Mouse (Mus musculus) regulatory T cell (primary cell): ENCODE results near the gene Phactr1.

ENCODE experiments used
- in situ Hi-C: fragments of 300-600 bp; cut with MboI, MseI; formaldehyde crosslinking; loops from one replicate; pipeline ENCODE4 v1.15.1; 2025; ENCODE audit warnings: high pct_unique_total_duplicates

Phactr1 gene

DNA sequence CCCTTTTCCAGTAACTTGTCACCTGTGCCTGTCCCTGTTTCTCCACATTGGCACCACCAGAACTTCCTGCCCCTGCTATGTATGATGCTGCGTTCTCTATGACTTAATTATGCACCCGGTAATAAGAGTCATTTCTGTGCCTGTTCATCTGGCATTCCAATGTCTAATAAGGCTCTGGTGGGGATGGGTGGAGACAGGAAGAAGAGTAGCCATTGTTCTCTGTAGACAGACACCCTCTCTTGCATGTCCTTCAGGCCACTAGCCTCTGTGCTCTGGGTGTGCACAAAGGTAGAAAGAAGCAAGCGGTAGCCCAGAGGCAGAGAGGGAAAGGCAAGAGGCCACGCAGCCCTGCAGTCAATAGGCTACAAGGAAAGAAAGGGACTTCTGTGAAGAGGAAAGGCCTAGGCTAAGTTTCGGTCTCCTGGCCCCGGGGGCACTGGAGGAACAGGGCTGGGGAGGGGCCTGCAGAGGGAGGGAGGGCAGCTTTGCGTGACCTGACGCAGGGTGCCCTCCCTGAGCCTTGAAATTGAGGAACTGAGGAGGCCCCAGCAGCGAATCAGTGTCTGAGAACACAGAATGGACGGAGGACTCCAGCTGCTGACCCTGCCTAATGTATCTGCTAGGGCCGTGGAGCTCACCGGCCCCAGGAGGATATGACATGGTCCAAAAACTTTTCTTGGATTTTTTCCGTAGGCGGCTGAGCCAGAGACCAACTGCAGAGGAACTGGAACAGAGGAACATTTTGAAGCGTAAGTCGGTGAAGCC, 442.1 kb downstream of the Phactr1 start:
- in situ Hi-C loops: no loop called here

DNA sequence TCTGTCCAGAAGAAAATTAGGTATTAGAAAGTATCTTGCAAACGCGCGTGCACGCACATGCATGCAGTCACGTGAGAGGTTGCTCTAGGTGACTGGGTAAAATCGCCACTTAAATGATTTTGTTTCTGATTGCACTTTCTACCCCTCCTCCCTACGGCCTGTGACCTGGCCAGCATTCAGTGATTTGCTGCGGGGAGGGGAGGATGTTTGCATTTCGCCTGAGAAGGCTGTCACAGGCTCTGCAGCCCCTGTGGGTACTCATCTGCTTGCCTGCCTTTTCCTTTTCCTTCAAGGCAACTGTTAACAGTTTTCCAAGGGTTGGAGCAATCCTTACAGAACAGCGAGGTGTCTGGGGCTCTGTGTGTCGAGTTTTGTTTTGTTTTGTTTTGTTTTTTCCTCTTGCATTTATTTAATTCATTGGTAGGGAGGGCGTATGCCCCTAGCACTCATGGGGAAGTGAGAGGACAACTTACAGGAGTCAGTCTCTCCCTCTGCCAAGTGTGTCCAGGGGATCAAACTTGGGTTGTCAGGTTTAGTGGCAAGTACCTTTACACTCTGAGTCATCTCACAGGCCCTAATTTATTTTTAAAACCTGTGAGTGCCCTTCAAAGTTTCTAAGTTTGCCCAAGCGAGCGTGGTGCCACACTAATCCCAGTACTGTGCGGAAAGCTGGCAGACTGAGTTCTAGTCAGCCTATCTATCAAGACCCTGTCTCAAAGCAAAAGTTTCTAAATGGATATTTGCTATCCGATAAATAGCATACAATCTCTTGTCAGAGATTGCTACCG, 443.7 kb downstream of the Phactr1 start:
- in situ Hi-C loops: no loop called here

DNA sequence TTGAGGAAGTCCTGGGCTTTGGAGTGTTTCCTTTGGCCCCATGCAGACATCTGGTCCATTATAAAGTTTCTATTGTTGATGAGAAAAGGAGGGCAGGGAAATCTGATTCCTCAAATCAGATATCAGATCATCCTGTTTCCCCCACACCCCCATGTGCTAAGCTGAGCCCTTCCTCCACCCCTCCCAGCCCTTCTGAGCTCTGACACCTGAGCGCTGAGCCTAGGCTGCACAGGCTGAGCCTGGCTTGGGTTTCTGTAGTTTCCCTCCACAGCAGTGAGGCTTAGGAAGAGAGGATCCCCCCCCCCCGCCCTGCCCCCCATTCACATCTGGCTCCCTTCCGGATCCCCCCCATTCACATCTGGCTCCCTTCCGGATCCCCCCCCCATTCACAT, 444.3 kb downstream of the Phactr1 start:
- in situ Hi-C loops: no loop called here

DNA sequence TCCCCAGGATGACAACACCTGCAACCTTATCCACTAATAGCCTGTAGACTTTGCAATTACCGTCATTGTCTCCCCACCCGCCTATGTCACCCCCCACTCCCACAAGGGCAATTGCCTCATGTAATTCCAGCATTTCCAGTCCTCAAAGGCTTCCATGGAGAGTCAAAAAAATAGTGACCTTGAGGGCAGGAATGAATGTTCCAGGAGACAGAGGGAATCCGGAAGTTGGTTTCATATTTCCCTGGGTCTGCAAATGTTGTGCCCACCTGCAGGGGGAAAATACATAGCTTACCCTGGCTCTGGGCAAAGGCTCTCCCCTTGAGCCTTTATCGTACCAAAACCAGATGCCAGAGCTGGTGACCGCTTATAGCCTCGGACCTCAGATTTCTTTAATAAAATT, 449.7 kb downstream of the Phactr1 start:
- in situ Hi-C loops: no loop called here

DNA sequence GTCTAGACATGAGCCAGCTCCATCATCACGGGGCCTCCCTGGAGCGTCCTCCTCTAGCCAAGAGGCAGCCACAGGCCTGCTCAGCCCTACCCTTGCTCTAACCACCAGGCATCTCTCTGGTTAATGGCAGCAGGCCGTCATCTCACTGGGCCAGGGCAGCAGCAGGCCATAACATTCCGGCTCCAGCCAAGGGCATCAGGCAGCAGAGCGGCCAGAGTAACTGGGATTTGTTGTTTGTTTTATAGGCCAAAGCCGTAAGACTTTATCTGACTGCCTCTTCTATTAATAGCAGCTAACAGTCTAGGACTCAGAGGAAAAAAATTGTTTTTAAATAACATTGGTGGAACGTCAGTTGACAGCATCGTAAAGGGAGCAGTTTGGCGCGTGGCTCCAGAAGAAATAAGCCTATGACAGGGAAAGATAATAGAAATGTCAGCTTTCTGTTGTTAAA, 451.3 kb downstream of the Phactr1 start:
- in situ Hi-C loops: no loop called here

DNA sequence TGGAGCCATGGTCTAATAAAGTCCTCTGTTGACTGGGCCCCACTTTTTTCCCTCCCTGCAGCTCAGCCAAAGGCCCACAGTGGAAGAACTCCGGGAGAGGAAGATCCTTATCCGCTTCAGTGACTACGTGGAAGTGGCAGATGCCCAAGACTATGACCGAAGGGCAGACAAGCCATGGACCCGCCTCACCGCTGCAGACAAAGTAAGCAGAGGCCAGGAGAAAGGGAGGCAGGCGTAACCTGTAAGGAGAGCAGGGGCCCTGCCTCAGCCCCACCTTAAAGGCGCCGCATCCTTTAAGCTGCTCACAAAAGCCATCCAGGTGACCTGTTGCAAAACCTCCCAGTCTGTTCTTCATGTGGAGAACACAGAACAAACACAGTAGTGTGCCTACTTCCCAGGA, 452.4 kb downstream of the Phactr1 start:
- in situ Hi-C loops: no loop called here

DNA sequence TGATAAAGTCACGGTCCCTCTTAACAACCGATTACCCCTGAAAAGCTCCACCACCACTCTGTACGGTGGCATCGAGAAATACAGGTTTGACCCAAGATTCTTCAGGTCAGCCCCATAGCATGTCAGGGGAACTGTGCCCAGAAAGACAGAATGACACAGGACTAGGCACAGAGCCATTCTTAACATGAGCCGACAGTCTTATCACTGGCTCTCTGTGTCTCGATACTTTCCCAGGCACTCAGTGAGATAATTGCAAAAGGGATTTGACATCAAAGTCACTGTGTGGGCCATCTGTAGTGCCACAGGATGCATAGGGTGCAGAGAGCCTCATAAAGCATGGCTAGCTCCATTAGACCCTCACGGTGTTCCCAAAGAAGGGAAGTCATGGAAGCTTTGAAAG, 453.0 kb downstream of the Phactr1 start:
- in situ Hi-C loops: no loop called here

DNA sequence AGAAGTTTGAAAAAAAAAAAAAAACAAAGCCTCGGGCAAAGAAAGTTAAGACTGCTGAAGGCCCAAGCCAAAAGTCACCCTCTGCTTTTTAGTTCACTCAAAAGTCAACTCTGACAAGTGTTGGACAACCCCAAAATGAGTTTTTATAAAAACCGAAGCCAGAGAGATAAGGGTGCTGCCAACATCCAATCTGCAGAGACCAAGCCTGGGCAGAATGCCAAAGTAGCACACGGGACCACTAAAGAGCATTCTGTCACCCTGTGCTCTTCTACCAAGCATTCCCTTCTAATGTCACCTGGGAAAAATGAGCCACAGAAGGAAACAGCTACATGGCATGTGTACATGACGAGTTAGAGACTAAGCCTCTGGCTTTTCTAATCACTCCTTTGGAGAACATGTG, 454.0 kb downstream of the Phactr1 start:
- in situ Hi-C loops: no loop called here

DNA sequence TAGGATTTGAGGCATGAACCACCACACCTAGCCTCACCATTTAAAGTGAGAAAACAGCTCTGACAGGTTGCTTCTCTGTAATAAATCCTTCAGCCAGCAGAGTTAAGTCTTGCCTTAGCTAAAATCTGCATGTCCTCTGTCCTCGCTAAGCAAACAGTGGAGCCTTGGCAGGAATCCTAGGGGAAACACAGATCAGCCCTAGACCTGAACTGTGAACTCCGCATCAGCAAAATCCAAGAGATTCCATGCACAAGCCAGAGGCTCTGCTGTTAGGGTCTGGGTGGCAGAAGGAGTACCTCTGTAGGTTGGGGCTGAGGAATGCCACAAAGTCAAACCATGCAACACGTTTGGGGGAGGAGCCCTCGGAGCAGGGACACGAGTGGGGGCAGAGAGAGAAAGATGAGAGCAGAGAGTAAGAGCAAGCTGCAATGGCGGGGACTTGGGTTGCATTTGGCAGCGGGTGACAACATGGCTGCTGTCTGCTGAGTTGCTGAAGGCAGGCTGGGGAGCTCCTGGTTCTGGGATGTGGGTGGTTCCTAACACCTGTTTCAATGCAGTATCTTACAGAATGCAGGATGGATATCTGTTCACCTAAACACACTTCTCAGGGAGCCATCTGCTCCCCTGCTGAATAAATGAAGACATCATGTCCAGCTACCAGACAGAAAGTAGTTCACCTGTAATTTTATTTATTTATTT, 464.4 kb downstream of the Phactr1 start:
- in situ Hi-C loops: no loop called here

DNA sequence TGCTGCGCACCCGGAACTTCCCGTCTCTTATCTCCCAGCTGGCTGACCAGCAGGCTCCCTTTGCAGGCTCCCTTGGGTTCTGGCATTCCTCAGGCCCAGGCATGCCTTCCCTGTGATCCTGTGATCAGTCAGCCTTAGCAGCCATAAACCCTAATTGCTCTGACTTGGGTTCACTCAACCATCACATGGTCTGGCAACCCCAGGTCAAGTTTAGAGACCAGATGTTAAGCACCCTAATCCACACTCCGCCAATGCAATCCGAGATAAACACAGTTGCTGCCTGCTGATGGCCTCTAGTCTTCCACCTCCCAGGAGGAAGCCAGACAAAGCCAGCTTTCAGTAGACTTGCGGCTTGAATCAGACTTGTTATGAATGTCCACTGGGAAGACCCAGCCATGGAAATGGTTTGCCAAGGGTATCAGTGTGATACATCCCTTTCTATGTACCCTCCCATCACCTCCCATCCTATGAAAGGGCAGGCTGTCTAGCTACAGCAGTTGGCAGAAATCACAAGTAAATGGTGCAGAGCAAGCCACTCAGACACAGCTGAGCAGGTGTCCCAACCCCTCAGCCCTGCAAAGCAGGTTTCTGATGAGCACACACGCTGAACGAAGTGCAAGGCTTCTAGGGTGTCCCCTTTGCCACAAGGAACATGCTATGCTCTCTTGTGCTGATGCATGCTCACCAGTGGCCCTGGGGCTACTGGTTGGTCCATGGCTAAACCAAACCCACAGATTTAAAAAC, 466.3 kb downstream of the Phactr1 start:
- in situ Hi-C loops: no loop called here

DNA sequence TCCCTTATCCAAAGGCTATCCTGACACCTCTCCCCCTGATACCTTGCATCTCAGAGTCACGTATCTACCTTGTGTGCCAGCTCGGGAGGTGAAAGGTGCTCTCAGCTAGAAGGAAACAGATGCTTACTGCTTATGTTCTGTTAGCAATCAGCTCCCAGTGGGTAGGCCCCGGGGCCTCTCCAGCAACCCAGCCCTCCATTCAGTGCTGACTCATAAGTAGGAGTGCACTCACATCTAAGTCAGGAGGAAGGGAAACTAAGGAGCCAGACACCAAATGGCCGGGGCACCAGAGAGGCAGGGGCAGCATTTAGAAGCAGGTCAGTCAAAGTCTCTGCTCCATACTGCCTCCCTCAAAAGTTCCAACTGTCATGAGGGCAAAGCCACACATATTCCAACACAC, 468.3 kb downstream of the Phactr1 start:
- in situ Hi-C loops: no loop called here

DNA sequence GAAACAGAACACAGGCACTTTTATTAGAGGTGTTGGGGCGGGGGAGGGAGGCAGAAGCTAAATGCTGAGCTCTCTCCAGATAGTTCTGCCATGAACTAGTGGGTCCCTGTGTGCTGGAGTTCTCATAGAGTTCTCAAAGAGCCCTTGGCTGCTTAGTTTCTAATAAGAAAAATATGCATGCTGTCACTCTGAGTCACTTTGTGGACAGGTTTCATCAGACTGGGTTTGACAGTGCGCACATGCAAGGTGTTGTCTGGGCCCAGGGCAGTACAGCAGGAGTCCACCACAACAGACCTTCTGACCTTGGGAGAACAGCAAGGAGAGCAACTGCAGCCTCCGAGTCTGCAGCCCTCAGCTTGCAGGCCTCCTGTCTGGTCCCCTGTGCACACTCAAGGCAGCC, 469.2 kb downstream of the Phactr1 start:
- in situ Hi-C loops: no loop called here

DNA sequence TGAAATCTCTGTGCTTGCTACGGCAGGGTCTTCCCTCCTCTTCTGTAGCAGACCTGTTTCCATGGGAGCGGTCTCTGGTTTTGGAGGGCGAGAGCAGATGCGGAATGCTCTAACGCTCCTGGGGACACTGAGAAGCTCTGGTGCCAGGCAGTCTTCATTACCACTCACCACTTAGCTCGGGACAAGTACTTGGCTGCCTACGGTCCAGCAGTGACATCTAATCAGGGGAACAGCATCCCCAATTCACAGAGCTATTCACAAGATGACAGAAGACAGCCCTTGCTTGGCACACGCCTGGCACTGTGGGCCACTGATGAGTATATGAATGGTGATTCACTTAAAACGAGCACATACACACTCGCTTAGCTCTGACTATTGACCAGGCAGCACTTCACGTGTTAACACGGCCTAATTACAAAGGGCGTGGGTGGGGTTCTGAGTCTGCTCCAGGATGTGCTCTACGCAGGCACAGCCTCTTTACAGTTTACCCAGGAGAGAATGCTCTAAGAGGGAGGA, 471.6 kb downstream of the Phactr1 start:
- in situ Hi-C loops: no loop called here

DNA sequence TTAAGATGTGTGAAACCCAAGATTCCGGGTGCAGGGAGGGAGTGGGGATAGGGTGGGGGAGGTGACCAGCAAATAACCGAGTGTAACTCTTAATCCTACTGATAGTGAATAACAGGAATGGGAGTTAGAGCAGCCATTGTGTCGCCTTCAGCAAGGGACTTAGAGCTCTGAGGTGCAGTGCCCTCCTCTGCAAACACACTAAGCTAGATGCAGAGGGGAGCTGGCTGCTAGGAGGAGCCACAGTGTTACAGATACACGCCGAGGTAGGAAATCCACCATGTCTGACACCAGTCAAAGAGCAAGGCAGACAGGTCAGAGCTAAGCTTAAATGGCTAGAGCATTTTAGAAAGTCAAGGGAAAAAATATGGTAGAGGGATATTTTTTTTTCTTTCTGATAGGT, 476.9 kb downstream of the Phactr1 start:
- in situ Hi-C loops: no loop called here

DNA sequence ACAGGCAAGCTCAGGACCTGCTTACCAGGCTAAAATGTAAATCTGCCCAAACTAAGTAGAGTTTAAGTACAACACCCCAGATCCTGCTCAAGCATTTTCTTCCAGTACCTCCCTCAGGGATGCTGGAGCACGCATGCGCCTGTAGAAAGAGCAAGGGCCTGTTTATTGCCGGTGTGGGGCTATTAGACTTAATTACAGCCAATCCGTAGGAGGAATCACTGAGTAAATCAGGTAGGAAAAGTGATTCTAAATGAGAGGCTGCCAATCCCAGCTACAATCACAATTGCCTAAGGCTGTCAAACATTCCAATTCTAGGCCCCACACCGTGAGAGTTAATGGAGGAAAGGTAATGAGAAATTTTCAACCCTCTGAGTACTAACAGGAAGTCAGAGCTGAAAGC, 477.9 kb downstream of the Phactr1 start:
- in situ Hi-C loops: no loop called here

DNA sequence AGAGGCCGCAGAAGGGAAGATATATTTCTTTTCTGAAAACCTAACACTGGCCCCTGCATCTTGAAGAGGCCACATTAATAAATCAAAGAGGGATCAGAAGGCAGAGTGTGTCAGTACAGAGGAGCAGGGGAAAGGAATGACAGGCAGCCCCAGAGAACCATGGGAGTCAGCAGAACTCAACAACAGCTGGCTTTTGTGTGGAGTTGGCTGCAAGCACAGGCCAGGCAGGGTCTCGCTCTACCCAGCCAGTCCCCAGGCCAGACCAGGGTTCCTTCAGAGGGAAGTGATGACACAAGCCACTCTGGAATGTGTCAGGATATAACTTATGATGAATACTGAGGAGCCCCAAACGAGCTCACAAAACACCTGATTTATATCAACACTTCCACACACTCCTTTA, 479.0 kb downstream of the Phactr1 start:
- in situ Hi-C loops: no loop called here

DNA sequence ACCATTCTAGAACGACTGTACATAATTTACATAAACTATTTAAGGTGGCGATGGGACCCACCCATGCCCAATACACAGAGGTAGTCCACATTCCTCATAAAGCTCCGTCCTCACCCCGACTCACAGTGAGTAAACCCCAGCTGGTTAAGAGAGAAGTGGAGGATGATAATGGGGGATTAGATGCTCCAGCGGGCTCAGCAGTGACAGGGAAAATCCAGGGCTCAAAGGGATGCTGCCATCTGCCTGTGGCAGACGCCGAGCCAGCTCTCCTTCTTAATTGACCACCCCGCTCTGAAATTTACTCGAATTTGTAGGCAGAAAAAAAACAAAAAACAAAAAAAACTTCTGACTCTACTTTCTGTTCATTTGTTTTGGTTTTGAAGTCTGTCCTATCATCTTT, 487.3 kb downstream of the Phactr1 start:
- in situ Hi-C loops: no loop called here

DNA sequence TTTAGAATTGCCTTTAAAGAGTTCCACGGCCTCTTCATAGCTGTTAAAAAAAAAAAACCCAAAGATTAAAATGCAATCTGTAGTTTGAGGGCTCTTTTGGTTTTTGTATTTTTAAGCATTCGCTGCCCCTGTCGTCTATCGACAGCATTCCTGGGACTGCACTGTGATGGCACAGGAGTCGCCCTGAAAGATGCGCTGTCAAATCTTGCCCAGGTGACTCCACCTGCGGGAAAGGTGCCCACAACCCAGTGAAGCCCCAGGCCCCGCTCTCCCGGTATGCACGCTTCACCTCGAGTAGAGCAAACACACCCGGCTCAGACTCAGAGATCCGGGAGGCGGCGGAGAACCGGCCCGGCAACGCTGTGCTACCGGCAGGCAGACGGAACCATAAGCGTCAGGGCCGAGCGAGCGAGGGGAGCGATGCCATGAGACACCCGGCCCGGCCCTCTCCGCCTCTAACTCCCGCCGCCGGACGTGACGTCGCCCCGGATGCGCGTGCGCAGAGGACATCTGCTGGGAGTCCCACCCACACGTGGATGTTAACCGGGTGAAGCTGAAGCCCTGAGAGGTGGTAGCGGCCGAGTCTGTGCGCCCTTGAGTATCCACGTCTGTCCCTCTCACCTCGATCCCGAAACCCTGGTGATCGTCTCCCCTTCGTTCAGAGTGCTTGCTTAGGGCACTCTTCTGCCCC, 490.7 kb downstream of the Phactr1 start, which contains the start of gene Tbc1d7:
Gene Tbc1d7 (minus strand): TSS at position 482 of the 691 bp plus-strand sequence.
- in situ Hi-C loops: no loop called here

DNA sequence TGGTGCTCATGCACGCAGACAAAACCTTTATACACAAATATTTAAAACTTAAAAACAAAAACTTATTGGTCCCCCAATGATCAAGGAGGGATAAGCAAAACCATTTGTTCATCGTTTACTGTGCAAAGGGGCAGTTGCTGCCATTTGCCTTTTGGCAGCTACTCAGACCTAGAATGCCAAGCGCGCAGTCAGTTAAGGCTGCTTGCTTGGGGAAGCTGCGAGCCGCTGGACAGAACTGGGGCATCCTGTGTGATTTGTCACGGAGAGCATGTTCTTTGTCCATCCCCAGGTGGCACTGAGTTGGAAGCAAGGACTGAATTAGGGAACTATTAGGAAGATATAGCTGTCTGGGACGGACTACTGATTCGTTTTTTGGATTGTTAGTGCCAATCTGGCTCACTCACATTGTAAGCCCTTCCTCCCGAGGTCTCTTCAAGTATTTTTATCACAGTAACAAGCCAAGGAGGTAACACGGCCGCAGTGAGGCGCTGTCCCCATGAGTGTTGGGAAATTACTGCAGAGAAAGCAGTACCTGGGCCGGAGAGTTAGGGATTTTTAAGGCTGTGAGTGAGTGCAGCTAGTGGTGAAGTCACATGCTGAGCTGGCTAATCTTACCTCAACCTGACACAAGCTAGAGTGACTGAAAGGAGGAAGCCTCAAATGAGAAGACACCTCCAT, 491.8 kb downstream of the Phactr1 start:
- in situ Hi-C loops: no loop called here

DNA sequence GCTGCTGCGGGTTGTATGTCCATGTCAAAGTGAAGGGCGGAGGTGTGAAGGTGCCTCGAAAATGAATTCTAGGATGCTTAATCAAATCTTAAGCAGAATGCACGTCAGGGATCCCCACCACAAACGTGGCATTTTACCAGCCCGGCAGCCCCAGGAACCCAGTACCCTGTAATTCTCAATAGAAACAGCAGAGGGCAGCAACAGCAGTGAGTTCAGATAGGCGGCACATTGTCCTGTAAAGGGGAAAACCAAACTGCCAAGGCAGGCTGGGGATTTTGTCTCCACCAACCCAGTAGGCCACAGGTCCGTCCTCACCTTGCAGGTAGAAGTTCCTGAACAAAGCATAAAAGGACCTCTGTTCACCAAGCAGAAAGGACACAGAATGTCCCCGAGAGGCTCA, 492.8 kb downstream of the Phactr1 start:
- in situ Hi-C loops: no loop called here
